Mouse (Mus musculus) brown adipose tissue, adult 24 weeks (tissue): ENCODE measurements around the gene Slc25a31. TPM values are rescaled to one million over a fixed set of nuclear protein-coding genes. Genes with fewer than 3 reads are reported as not detected.

Source experiments
- polyA plus RNA-seq: library from polyadenylated mRNA; stranded (reverse); fragments of >200 nt; gene quantifications from 2 replicates; pipeline ENCODE4 v1.2.4, GENCODE M21; 2012; ENCODE audit not compliant: missing spikeins, insufficient read depth, insufficient read length

The Slc25a31 gene
- polyA plus RNA-seq, 1 experiment = 0.48 TPM

Other genes starting within 250 kb of the Slc25a31 start
- 0.71 and 1.0 TPM in 2 replicates for gene Intu, start 177.6 kb upstream of the Slc25a31 start, polyA plus RNA-seq
- gene Hspa4l, start 35.6 kb downstream of the Slc25a31 start, polyA plus RNA-seq = 36.8 and 43.5 TPM in 2 replicates
- 3.6 and 6.6 TPM in 2 replicates for gene Plk4, start 91.2 kb downstream of the Slc25a31 start, polyA plus RNA-seq
- 18.8 and 19.8 TPM in 2 replicates for gene Mfsd8, start 138.0 kb downstream of the Slc25a31 start, polyA plus RNA-seq
- 3.8 and 5.0 TPM in 2 replicates for gene Abhd18, start 138.1 kb downstream of the Slc25a31 start, polyA plus RNA-seq
- gene 1700034I23Rik, start 193.7 kb downstream of the Slc25a31 start, polyA plus RNA-seq = not detected in 2 replicates
- 44.0 and 45.0 TPM in 2 replicates for gene Larp1b, start 241.0 kb downstream of the Slc25a31 start, polyA plus RNA-seq